Mouse (Mus musculus): ENCODE data around the gene Vmp1.

- TF ChIP-seq CTCF (IDR thresholded peaks at IDR 0.05; ENCODE audit: borderline replicate concordance, insufficient read depth, low read length), result no peak
- TF ChIP-seq POLR2A (IDR thresholded peaks at IDR 0.05; ENCODE audit: low read depth, low read length), result peak; percentile 15; the same call in 1 of the 2 replicates
Observed at GRCm38 (mm10) chr11:86646136-86646834, 37.4 kb downstream of the Vmp1 start.
